Mouse (Mus musculus): ENCODE results near the gene Col11a2. TPM values are rescaled to one million over a fixed set of nuclear protein-coding genes. Genes with fewer than 3 reads are reported as not detected.
"Not testable (repeated sequence)": the region's sequence is repeated elsewhere in the genome, so short reads cannot be mapped to it uniquely, and the experiment has no call there.

Col11a2 gene
- polyA plus RNA-seq (2015; fragmentation: Nextera tagmentation; extraction: Ambion mirVana), result 46.3 and 56.6 TPM in 2 replicates

- peak within 1 kb of the TSS; percentile 78 for H3K27ac ChIP-seq
- ATAC-seq (ENCODE audit: low FRiP score, low read depth), result peak; percentile 49
These were observed at the start of gene Col11a2 for GRCm38 (mm10) chr17:34038878-34039561. Col11a2 (plus strand) TSS chr17:34039437.

GRCm38 (mm10) chr17:33991788-33992664 is 47.2 kb upstream of the Col11a2 start:
- ATAC-seq (ENCODE audit: low FRiP score, low read depth), result no peak
- Histone ChIP-seq H3K27ac (no peak overlapping the region), H3K9me3 (no peaks in the 10 kb centered on the region), H3K4me2 (replicated peaks) (no peak overlapping the region), H3K4me1 (no peaks in the 10 kb centered on the region), H3K27me3 (peaks cover 19% of the 10 kb centered on the region), H3K4me3 (no peak overlapping the region), H3K9ac (no peak overlapping the region), H3K36me3 (no peaks in the 10 kb centered on the region)
- WGBS, result 32% methylated on average over 10 of the region's 10 CpGs

More at GRCm38 (mm10) chr17:34038878-34039561, at the start of gene Col11a2:
- Histone ChIP-seq H3K9ac (peak within 1 kb of the TSS; percentile 69), H3K4me1 (peaks cover 45% of the 10 kb centered on the region), H3K9me3 (no peaks in the 10 kb centered on the region), H3K36me3 (peaks cover 41% of the 10 kb centered on the region), H3K4me2 (replicated peaks) (peak within 1 kb of the TSS; percentile 64), H3K4me3 (peak within 1 kb of the TSS; percentile 44), H3K27me3 (peaks cover 48% of the 10 kb centered on the region)
- WGBS, result 4% methylated on average over 28 of the region's 28 CpGs

DNA sequence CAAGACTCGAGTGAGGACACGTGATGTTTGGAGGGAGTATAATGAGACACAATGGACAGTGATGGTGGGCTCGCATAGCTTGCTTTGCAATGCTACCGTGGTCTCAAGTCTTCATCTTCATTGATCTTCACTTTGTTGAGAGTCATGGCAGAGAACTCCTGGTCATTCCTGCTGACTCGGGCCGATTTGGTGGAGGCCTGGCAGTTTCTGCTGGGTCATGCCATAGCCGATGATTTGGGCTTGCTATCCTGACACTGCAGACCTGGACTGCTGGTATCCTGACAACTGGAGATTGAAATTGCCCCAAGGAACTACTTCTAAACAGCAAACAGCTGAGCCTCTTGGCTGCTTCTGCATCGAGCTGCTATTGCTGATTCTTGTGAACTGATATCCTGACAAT is 44.3 kb upstream of the Col11a2 start:
- WGBS, result 85% methylated on average over 8 of the region's 8 CpGs
- Histone ChIP-seq H3K4me2 (replicated peaks) (no peak overlapping the region), H3K9ac (no peak overlapping the region), H3K27me3 (peaks cover 41% of the 10 kb centered on the region), H3K4me1 (peaks cover 7% of the 10 kb centered on the region), H3K4me3 (no peak overlapping the region), H3K27ac (no peak overlapping the region), H3K36me3 (no peaks in the 10 kb centered on the region), H3K9me3 (no peaks in the 10 kb centered on the region)
- no peak for ATAC-seq (ENCODE audit: low FRiP score, low read depth)

GRCm38 (mm10) chr17:33995651-33996050 is 43.6 kb upstream of the Col11a2 start:
- Histone ChIP-seq H3K27ac (no peak overlapping the region), H3K4me2 (replicated peaks) (no peak overlapping the region), H3K4me1 (peaks cover 12% of the 10 kb centered on the region), H3K36me3 (no peaks in the 10 kb centered on the region), H3K4me3 (no peak overlapping the region), H3K9me3 (no peaks in the 10 kb centered on the region), H3K9ac (no peak overlapping the region), H3K27me3 (peaks cover 48% of the 10 kb centered on the region)
- ATAC-seq (ENCODE audit: low FRiP score, low read depth), result no peak
- WGBS, result 21% methylated on average over 3 of the region's 3 CpGs

GRCm38 (mm10) chr17:33997025-33997424 is 42.2 kb upstream of the Col11a2 start:
- H3K4me2 ChIP-seq (replicated peaks); H3K9me3 ChIP-seq; H3K27ac ChIP-seq; H3K4me3 ChIP-seq; ATAC-seq (ENCODE audit: low FRiP score, low read depth); H3K36me3 ChIP-seq; H3K9ac ChIP-seq: not testable (repeated sequence)
- Histone ChIP-seq H3K4me1 (peaks cover 12% of the 10 kb centered on the region), H3K27me3 (peaks cover 61% of the 10 kb centered on the region)
- 85% methylated on average over 2 of the region's 2 CpGs for WGBS

- ATAC-seq (ENCODE audit: low FRiP score, low read depth); H3K9ac ChIP-seq; H3K36me3 ChIP-seq; H3K27ac ChIP-seq; H3K4me2 ChIP-seq (replicated peaks); H3K9me3 ChIP-seq; H3K4me3 ChIP-seq: not testable (repeated sequence)
- H3K4me1 ChIP-seq, result peaks cover 12% of the 10 kb centered on the region
- peaks cover 72% of the 10 kb centered on the region for H3K27me3 ChIP-seq
- 57% methylated on average over 5 of the region's 5 CpGs for WGBS
These were observed 40.5 kb upstream of the Col11a2 start for GRCm38 (mm10) chr17:33998697-33999096.

DNA sequence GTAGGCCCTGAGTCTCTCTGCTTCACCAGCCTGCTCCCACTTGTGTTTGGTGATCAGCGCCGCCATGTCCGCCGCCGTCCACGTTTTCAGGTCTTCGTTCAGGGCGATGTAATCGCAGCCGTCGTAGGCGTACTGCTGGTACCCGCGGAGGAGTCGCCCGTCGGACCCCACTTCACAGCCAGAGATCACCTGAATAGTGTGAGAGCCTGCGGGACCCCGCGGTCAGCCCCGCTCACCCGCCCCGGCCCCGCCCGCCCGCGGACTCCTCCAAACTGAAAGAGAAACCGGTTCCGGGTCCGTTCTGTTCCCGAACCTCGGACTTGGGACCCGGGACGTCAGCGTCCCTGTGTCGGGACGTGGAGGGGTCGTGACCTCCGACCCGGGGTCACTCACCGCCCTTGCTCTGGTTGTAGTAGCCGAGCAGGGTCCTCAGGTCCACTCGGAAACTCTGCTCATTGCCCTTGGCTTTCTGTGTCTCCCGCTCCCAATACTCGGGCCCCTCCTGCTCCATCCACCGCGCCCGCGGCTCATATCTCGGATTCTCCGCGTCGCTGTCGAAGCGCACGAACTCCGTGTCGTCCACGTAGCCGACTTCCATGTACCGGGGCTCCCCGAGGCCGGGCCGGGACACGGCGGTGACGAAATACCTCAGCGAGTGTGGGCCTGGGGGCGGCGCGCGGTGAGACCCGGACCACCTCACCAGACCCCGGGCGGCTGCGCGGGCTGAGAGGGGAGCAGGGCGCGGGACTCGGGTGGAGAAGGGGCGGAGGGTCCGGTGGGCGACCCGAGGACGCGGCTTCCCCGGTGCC is 39.7 kb upstream of the Col11a2 start:
- H3K9ac ChIP-seq, result peak overlapping the region; percentile 63
- no peak overlapping the region for H3K27ac ChIP-seq
- peaks cover 72% of the 10 kb centered on the region for H3K27me3 ChIP-seq
- 2% methylated on average over 87 of the region's 87 CpGs for WGBS
- no peaks in the 10 kb centered on the region for H3K36me3 ChIP-seq
- H3K4me1 ChIP-seq, result peaks cover 12% of the 10 kb centered on the region
- H3K9me3 ChIP-seq, result no peaks in the 10 kb centered on the region
- H3K4me2 ChIP-seq (replicated peaks), result peak overlapping the region; percentile 88
- H3K4me3 ChIP-seq, result peak overlapping the region; percentile 51
- ATAC-seq (ENCODE audit: low FRiP score, low read depth), result peak; percentile 32; the same call in 1 of the 2 replicates

DNA sequence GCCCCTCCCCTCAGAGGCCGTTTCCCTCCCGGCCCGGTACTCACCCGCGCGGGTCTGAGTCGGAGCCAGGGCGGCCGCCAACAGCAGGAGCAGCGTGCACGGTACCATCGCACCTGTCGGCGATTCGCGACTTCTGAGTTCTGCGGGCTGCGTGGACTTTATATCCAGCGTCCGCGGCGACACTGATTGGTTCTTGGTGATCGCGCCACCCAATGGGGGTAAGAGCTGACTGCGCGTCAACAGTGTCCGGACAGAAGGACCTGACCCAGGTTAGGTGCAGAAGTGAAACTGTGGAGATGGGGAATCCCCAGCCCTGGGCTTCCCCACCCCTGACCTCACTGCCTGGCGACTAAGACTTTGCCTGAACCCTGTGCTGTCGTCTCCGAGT is 39.1 kb upstream of the Col11a2 start, which contains the start of gene H2-K1:
TSS of gene H2-K1 (minus strand) at position 198 of the 388 bp plus-strand sequence.
- peak; percentile 71 for ATAC-seq (ENCODE audit: low FRiP score, low read depth)
- Histone ChIP-seq H3K4me1 (peaks cover 12% of the 10 kb centered on the region), H3K9me3 (no peaks in the 10 kb centered on the region), H3K4me2 (replicated peaks) (peak within 1 kb of the TSS; percentile 88), H3K27me3 (peaks cover 72% of the 10 kb centered on the region), H3K4me3 (peak within 1 kb of the TSS; percentile 51), H3K27ac (no peak within 1 kb of the TSS), H3K9ac (peak within 1 kb of the TSS; percentile 63), H3K36me3 (no peaks in the 10 kb centered on the region)
- WGBS, result under 1% methylated on average over 30 of the region's 30 CpGs

DNA sequence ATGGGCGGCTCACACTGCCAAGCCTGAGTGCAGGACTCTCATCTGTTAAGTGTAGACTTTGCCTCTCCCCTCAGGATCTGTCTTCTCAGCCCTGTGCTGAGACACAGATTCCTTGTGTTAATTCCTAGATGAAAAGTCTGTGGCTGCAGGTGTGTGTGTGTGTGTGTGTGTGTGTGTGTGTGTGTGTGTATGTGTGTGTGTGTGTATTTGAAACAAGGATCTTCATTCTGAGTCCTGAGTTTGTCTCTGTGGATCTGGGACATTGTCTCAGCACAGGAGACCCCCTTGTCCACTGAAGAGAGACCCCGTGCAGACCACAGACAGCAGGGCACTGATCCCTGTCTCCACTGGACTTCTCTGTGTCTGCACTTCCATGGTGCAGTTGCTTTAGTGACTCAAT is 38.4 kb upstream of the Col11a2 start:
- not testable (repeated sequence) for H3K9ac ChIP-seq; H3K27ac ChIP-seq; ATAC-seq (ENCODE audit: low FRiP score, low read depth); H3K4me3 ChIP-seq; H3K36me3 ChIP-seq; H3K9me3 ChIP-seq
- Histone ChIP-seq H3K4me2 (replicated peaks) (peak overlapping the region; percentile 88), H3K27me3 (peaks cover 69% of the 10 kb centered on the region), H3K4me1 (peaks cover 12% of the 10 kb centered on the region)
- WGBS, result 59% methylated on average over 2 of the region's 2 CpGs

GRCm38 (mm10) chr17:34003426-34003825 is 35.8 kb upstream of the Col11a2 start:
- 6% methylated on average over 5 of the region's 5 CpGs for WGBS
- Histone ChIP-seq H3K4me1 (peaks cover 12% of the 10 kb centered on the region), H3K27me3 (peaks cover 52% of the 10 kb centered on the region), H3K9ac (no peak overlapping the region), H3K9me3 (no peaks in the 10 kb centered on the region), H3K4me3 (no peak overlapping the region), H3K27ac (no peak overlapping the region), H3K36me3 (no peaks in the 10 kb centered on the region), H3K4me2 (replicated peaks) (no peak overlapping the region)
- ATAC-seq (ENCODE audit: low FRiP score, low read depth), result no peak

GRCm38 (mm10) chr17:34006570-34006969 is 32.7 kb upstream of the Col11a2 start:
- WGBS, result 32% methylated on average over 2 of the region's 2 CpGs
- no peak overlapping the region for H3K4me3 ChIP-seq
- H3K4me2 ChIP-seq (replicated peaks), result no peak overlapping the region
- H3K27me3 ChIP-seq, result peaks cover 21% of the 10 kb centered on the region
- no peaks in the 10 kb centered on the region for H3K4me1 ChIP-seq
- H3K36me3 ChIP-seq, result no peaks in the 10 kb centered on the region
- no peak overlapping the region for H3K9ac ChIP-seq
- no peak overlapping the region for H3K27ac ChIP-seq
- no peaks in the 10 kb centered on the region for H3K9me3 ChIP-seq
- no peak for ATAC-seq (ENCODE audit: low FRiP score, low read depth)

Measured in limb, embryonic 13.5 days (tissue).